Mouse (Mus musculus): ENCODE measurements around the gene Gm10309. TPM values are rescaled to one million over a fixed set of nuclear protein-coding genes. Genes with fewer than 3 reads are reported as not detected.
"Not testable (repeated sequence)": the region's sequence is repeated elsewhere in the genome, so short reads cannot be mapped to it uniquely, and the experiment has no call there.

The Gm10309 gene
- polyA plus RNA-seq, 1 experiment, result 0.06 TPM

DNA sequence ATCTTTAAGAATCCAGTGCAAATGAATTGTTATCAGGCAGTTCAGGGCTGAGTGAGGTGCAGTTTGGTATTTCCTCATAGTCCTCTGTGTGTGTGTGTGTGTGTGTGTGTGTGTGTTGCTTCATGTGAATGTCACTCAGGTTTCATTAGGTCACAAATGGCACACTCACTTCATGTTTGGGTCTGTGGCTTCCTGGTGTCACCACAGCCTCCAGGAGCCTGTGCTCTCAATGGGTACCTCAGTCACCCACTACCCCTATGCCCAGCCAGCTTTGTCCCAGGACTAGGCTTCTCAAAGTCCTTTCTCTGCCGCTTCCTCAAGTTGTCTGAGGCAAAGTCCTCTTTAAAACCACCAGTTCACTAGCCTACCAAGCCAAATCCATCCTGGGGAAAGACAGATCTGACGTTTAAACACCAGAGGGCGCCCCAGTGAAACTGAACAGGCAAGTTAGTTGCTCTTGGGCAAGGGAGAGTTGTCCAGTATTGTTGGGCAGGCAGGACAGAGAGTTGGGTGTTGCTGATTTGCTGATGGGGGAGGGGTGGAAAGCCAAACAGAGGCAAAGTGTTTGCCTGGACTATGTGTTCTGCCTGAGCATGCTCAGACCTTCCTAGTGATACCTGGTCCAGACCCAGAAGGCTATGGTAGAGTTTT, 20.8 kb downstream of the Gm10309 start:
- H3K27me3 ChIP-seq (ENCODE audit: control insufficient read depth, insufficient read depth, low read length), result no peaks in the 10 kb centered on the region
- no peak overlapping the region for H3K27ac ChIP-seq (ENCODE audit: insufficient read depth, low read length)
- WGBS, result 5% methylated on average over 3 of the region's 3 CpGs
- H3K36me3 ChIP-seq (ENCODE audit: control insufficient read depth, insufficient read depth, low read length), result peaks cover 9% of the 10 kb centered on the region; the same call in 1 of the 2 replicates
- no peaks in the 10 kb centered on the region for H3K4me1 ChIP-seq (ENCODE audit: control insufficient read depth, insufficient read depth, insufficient read length)
- H3K4me3 ChIP-seq (ENCODE audit: extremely low read depth, insufficient read depth, insufficient read length), result no peak overlapping the region
- DNase-seq (ENCODE audit: low read depth in 1 of 2, low spot score in 2 of 2), result peak; percentile 36 to 59
- TF ChIP-seq POLR2A (IDR thresholded peaks at IDR 0.05; ENCODE audit: low read depth, low read length) (no peak), CTCF (IDR thresholded peaks at IDR 0.05; ENCODE audit: extremely low read depth, insufficient read depth, insufficient read length, insufficient replicate concordance) (peak; percentile 55; the same call in 1 of the 2 replicates)

DNA sequence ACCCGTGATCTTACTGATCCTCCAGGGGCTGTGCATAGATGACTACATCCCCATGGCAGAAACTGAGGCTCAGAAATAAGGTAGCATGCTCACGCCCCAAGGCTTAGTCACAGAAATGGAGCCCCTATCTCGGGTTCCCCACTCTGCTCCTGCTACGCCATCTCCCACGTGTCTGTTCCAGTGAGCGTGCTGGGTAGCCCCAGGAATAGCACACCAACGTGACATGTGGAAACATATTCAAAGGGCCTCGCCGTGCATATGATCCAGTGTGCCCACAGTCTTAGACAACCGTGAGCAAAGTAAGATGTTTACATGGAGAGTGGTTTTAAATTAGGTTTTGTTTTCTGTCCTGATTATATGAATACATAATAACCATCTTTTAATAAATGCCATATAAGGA, 22.4 kb downstream of the Gm10309 start:
- no peak overlapping the region for H3K27ac ChIP-seq (ENCODE audit: insufficient read depth, low read length)
- H3K4me3 ChIP-seq (ENCODE audit: extremely low read depth, insufficient read depth, insufficient read length), result no peak overlapping the region
- no peak for DNase-seq (ENCODE audit: low read depth in 1 of 2, low spot score in 2 of 2)
- no peak for TF ChIP-seq CTCF (IDR thresholded peaks at IDR 0.05; ENCODE audit: extremely low read depth, insufficient read depth, insufficient read length, insufficient replicate concordance)
- TF ChIP-seq POLR2A (IDR thresholded peaks at IDR 0.05; ENCODE audit: low read depth, low read length), result no peak
- 96% methylated on average over 10 of the region's 10 CpGs for WGBS
- no peaks in the 10 kb centered on the region for H3K4me1 ChIP-seq (ENCODE audit: control insufficient read depth, insufficient read depth, insufficient read length)
- H3K36me3 ChIP-seq (ENCODE audit: control insufficient read depth, insufficient read depth, low read length), result peaks cover 7% of the 10 kb centered on the region; the same call in 1 of the 2 replicates
- no peaks in the 10 kb centered on the region for H3K27me3 ChIP-seq (ENCODE audit: control insufficient read depth, insufficient read depth, low read length)

DNA sequence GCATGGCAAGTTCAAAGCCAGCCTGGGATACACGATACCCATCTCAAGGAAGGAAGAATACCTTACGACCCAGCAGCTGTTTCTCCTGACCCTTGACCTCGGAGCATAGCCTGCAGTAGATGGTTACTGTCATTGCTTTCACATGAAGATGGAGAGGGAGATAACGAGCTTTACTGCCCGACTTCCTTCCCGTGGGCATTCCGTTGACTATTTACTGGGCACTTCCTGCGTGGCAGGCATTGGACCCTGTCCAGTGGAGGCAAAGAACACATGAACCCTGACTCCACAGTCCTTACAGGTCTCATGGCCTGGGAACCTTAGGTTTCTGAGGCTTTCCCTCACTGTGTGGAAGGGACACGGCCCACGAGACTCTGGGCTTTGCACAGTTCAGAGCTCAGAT, 25.6 kb downstream of the Gm10309 start:
- DNase-seq (ENCODE audit: low read depth in 1 of 2, low spot score in 2 of 2), result no peak
- WGBS, result 68% methylated on average over 10 of the region's 10 CpGs

GRCm38 (mm10) chr17:86477401-86477800, 27.6 kb downstream of the Gm10309 start:
- H3K36me3 ChIP-seq (ENCODE audit: control insufficient read depth, insufficient read depth, low read length); H3K4me3 ChIP-seq (ENCODE audit: extremely low read depth, insufficient read depth, insufficient read length); H3K4me1 ChIP-seq (ENCODE audit: control insufficient read depth, insufficient read depth, insufficient read length); DNase-seq (ENCODE audit: low read depth in 1 of 2, low spot score in 2 of 2); H3K27me3 ChIP-seq (ENCODE audit: control insufficient read depth, insufficient read depth, low read length); H3K27ac ChIP-seq (ENCODE audit: insufficient read depth, low read length): not testable (repeated sequence)

More for the DNA sequence above, 25.6 kb downstream of the Gm10309 start:
- TF ChIP-seq CTCF (IDR thresholded peaks at IDR 0.05; ENCODE audit: extremely low read depth, insufficient read depth, insufficient read length, insufficient replicate concordance), result no peak
- TF ChIP-seq POLR2A (IDR thresholded peaks at IDR 0.05; ENCODE audit: low read depth, low read length), result no peak
- Histone ChIP-seq H3K27ac (ENCODE audit: insufficient read depth, low read length) (no peak overlapping the region), H3K4me3 (ENCODE audit: extremely low read depth, insufficient read depth, insufficient read length) (no peak overlapping the region), H3K36me3 (ENCODE audit: control insufficient read depth, insufficient read depth, low read length) (peaks cover 7% of the 10 kb centered on the region; the same call in 1 of the 2 replicates), H3K27me3 (ENCODE audit: control insufficient read depth, insufficient read depth, low read length) (no peaks in the 10 kb centered on the region), H3K4me1 (ENCODE audit: control insufficient read depth, insufficient read depth, insufficient read length) (no peaks in the 10 kb centered on the region)

DNA sequence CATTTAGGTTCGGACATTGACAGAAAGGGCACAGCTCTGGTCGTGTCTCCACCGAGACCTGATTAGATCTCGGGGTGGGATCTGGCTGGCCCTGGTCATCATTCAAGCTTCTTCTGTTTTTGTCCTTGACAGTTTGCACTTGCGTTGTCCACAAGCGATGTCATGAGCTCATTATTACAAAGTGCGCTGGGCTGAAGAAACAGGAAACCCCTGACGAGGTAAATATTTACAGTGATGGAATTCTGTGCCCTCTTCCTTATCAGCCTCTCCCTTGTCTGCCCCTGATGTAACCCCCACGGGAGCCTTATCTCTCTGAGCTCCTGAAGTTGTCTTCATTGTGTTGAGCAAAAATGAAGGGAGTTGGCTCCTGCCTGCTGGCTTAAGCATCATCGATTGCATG, 28.4 kb downstream of the Gm10309 start:
- peaks cover 2% of the 10 kb centered on the region; the same call in 1 of the 2 replicates for H3K36me3 ChIP-seq (ENCODE audit: control insufficient read depth, insufficient read depth, low read length)
- no peak overlapping the region for H3K27ac ChIP-seq (ENCODE audit: insufficient read depth, low read length)
- DNase-seq (ENCODE audit: low read depth in 1 of 2, low spot score in 2 of 2), result no peak
- WGBS, result 86% methylated on average over 10 of the region's 10 CpGs
- H3K4me3 ChIP-seq (ENCODE audit: extremely low read depth, insufficient read depth, insufficient read length), result no peak overlapping the region
- no peaks in the 10 kb centered on the region for H3K4me1 ChIP-seq (ENCODE audit: control insufficient read depth, insufficient read depth, insufficient read length)
- no peak for TF ChIP-seq POLR2A (IDR thresholded peaks at IDR 0.05; ENCODE audit: low read depth, low read length)
- no peak for TF ChIP-seq CTCF (IDR thresholded peaks at IDR 0.05; ENCODE audit: extremely low read depth, insufficient read depth, insufficient read length, insufficient replicate concordance)
- H3K27me3 ChIP-seq (ENCODE audit: control insufficient read depth, insufficient read depth, low read length), result no peaks in the 10 kb centered on the region

DNA sequence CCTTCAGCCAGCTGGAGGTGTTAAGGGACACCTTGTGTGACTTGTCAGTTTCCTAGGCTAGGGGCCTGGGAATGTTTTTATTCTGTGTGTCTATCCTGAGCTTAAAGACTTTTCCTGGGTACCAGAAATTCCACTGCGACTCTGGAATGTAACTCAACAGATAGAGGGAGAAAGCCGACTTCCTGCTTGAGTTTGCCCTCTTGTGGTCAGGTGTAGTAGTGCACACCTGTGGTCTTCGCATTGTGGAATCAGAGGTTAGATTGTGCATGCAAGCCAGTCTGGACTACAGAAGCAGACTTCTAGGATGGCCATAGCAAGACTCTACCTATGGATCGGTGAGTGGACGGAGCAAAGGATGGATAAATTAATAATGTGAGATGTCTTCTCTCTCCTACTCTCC, 33.3 kb downstream of the Gm10309 start:
- H3K36me3 ChIP-seq (ENCODE audit: control insufficient read depth, insufficient read depth, low read length), result no peaks in the 10 kb centered on the region; the same call in 1 of the 2 replicates
- TF ChIP-seq POLR2A (IDR thresholded peaks at IDR 0.05; ENCODE audit: low read depth, low read length), result no peak
- TF ChIP-seq CTCF (IDR thresholded peaks at IDR 0.05; ENCODE audit: extremely low read depth, insufficient read depth, insufficient read length, insufficient replicate concordance), result peak; percentile 62; the same call in 1 of the 2 replicates
- H3K4me3 ChIP-seq (ENCODE audit: extremely low read depth, insufficient read depth, insufficient read length), result no peak overlapping the region
- DNase-seq (ENCODE audit: low read depth in 1 of 2, low spot score in 2 of 2), result peak; percentile 18 to 65
- no peak overlapping the region for H3K27ac ChIP-seq (ENCODE audit: insufficient read depth, low read length)
- 71% methylated on average over 5 of the region's 5 CpGs for WGBS
- no peaks in the 10 kb centered on the region for H3K27me3 ChIP-seq (ENCODE audit: control insufficient read depth, insufficient read depth, low read length)
- H3K4me1 ChIP-seq (ENCODE audit: control insufficient read depth, insufficient read depth, insufficient read length), result peaks cover 13% of the 10 kb centered on the region; the same call in 1 of the 2 replicates

- Histone ChIP-seq H3K27ac (ENCODE audit: insufficient read depth, low read length) (no peak overlapping the region), H3K4me1 (ENCODE audit: control insufficient read depth, insufficient read depth, insufficient read length) (peaks cover 14% of the 10 kb centered on the region; the same call in 1 of the 2 replicates), H3K36me3 (ENCODE audit: control insufficient read depth, insufficient read depth, low read length) (no peaks in the 10 kb centered on the region), H3K4me3 (ENCODE audit: extremely low read depth, insufficient read depth, insufficient read length) (no peak overlapping the region), H3K27me3 (ENCODE audit: control insufficient read depth, insufficient read depth, low read length) (no peaks in the 10 kb centered on the region)
- TF ChIP-seq CTCF (IDR thresholded peaks at IDR 0.05; ENCODE audit: extremely low read depth, insufficient read depth, insufficient read length, insufficient replicate concordance) (no peak), POLR2A (IDR thresholded peaks at IDR 0.05; ENCODE audit: low read depth, low read length) (no peak)
- no peak for DNase-seq (ENCODE audit: low read depth in 1 of 2, low spot score in 2 of 2)
- 89% methylated on average over 5 of the region's 5 CpGs for WGBS
Measured at GRCm38 (mm10) chr17:86470160-86470559, 34.9 kb downstream of the Gm10309 start.

Measured in spleen, adult 2 months (tissue).